Mouse (Mus musculus) spleen, postnatal 36 days (tissue): ENCODE measurements around the gene Stard5.

Experiments
- DNase-seq, 2 experiments: peaks; one replicate each; pipeline ENCODE4 v3.0.0; 2022; ENCODE audit warnings: low spot score in 2 of 2, mixed read lengths in 1 of 2

Stard5 gene

DNA sequence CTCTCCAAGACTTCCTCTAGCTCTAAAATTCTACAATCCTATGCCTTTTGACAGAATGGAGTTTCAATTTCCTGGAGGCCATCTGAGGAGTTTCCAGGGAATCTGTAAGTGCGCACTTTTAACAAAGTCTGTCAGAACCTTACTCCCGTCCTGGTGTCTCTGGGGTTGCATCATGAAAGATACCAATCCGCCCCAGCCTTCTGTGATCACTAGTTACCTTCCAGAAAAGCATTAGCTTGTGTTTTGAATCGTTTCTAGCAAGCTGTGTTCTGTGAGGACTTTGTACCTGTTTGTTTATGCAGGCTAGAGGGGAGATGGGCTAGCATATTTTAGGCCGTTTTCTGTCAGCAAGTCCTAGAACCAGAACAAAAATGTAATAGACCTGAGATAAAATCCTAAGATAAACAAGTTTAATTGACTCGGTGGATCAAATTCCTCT lies 942 bp downstream of the Stard5 start:
- no peak for DNase-seq

GRCm38 (mm10) chr7:83633856-83634255 lies 2.1 kb downstream of the Stard5 start:
- DNase-seq, result no peak

DNA sequence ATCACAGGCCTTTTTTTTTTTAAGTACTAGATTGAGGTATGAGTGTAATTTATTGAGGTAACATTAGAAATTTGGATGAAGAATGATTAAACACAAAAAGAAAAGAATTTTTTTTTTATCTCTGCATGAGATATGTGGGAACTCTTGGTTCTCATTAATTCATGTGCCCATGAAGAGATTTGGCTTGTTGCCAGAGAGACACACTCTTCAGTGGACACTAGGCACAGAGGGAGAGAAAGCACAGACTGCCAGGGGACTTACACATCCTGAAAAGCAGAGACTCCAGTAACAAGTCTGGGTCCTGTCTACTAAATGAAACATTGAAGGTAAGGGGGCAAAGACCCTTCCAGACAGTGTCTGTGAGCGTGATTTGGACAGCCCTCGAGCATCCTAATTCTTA lies 4.0 kb downstream of the Stard5 start:
- no peak for DNase-seq

GRCm38 (mm10) chr7:83636425-83636824 lies 4.7 kb downstream of the Stard5 start:
- no peak for DNase-seq

DNA sequence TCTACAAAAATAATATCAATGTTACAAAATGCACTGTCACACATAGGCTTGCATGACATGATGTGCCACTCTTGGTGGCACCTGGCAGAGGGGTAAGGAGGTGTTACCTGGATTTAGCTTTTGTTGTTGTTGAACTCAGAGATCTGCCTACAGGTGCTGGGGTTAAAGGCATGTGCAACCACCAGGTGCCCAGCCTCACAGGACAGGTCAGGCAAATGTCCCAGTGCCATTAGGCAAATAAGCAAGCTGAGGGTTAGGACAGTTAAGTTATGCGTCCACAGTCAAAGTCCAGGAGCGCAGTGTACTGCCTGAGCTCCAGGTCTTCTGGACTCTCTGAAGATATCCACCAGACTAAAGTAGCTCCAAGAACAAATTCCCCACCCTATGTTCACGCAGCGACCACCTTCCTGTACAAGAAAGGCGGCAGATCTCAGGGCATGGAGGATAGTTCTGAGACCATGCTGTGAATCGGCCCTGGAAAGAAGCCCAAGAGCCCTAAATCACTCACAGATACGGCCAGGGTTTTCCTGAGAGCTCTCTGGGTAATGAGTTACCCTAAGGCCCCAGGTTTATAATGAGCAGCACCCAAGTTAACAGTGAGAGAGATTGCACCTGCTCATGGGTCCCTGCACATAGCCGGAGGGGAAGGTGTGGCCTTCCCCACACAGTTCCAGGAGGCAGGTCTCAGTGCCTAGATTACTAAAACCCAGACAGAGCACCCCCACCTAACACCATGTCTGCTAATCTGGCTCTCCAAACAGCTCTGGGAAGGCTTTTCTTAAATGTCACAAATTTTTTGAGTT lies 6.2 kb downstream of the Stard5 start:
- no peak for DNase-seq

- peak; percentile 74 to 77 for DNase-seq
These were observed 7.3 kb downstream of the Stard5 start for GRCm38 (mm10) chr7:83639084-83639483.

DNA sequence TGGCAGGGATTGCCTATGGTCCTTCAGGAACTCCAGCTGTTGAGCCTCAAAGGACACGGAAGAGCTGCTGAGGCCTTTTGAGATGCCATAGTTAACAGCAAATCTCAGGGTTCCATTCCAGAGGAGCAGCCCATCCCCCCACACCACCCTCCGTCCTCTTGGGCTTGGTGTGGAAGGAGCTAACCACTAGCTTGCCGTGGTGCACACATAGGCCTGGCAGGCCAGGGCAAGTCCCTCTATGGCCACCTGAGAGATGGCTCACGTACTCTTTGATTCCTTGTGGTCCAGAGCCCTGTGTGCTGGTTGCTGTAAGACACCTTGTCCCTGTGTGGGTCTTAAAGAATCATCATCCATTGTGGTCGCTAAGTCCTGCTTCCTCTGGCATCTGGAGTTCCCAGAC lies 8.8 kb downstream of the Stard5 start:
- no peak for DNase-seq

DNA sequence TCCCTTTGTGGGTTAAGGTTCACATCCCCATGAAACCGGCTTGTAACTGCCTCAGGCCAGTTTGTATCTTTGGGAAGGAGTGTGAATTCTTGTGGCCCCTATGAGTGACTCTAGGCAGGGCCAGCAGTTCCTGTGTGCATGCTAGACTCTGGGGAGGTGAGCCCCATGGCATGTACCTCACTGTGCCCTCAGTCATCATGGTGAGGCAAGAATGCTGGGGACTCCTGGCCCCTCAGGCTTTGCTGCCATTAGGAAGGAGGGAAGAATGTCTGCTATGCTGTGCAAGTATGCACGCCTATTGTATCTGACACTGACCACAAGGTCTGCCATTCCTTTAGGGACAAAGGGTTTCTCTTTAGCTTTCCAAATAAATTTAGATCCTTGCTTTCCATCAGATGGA lies 9.4 kb downstream of the Stard5 start:
- no peak for DNase-seq

GRCm38 (mm10) chr7:83643581-83643980 lies 11.8 kb downstream of the Stard5 start:
- DNase-seq, result no peak

GRCm38 (mm10) chr7:83644761-83645160 lies 13.0 kb downstream of the Stard5 start:
- DNase-seq, result no peak

DNA sequence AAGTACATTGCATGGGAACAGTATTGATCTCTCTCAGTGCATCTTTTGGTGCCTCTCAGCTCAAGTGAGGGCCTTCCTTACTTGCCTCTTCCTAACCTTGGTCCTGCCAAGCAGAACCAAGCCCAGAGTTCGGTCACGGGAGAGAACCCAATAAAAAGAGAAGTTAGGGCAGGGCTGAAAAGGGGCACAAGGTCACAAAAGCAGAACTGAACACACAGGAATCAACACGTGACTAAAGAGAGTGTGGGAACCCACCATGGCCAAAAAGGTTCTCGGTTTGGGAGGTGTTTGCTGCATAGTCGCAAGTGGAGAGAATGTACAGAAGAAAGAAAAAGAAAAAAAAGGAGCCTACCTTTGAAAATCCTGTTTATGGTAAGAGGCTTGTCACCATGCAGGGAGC lies 13.7 kb downstream of the Stard5 start:
- DNase-seq, result peak; percentile 85 to 86

GRCm38 (mm10) chr7:83648807-83649206 lies 17.0 kb downstream of the Stard5 start:
- peak; percentile 65 to 75 for DNase-seq

- peak; percentile 76 to 80 for DNase-seq
These were observed 18.9 kb downstream of the Stard5 start for GRCm38 (mm10) chr7:83650638-83651037.

DNA sequence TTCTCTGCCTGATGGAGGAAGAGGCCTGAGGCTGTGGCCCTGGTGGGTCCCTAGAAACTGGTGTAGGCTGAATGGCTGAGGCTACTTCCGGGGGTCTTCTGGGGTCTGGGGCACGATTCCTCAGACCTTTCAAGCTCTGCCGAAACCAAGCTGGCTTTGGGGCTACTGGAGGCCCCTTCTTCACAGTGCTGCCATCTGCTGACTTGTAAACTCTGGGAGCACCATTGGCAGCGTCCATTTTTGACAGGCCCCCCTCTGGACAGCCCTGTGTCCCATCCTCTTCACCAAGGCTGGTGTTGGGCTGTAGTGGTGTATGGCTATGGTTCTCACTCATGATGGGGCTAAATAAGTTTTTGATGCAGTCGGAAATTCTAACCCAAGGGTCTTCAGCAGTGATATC lies 20.7 kb downstream of the Stard5 start:
- DNase-seq, result no peak

- no peak for DNase-seq
These were observed 21.9 kb downstream of the Stard5 start for GRCm38 (mm10) chr7:83653605-83654051.

DNA sequence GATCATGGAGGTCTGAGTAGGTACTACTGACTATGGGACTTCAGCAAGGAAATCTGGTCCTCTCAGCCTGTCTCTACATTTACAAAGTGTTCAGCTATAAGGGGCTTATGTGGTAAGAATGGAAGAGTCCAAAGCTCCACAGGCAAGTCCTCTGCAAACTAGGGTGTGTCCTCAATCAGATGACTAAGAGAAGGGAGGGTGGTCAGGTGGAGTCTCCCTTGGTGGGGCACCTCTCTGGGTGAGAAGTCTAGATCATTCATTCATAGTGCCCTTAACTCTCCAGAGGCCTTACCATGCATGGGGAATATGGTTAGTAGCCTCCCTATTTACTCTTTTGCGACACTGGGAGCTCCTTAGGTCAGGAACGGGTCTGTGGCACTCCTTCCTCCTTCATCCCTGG lies 22.4 kb downstream of the Stard5 start:
- DNase-seq, result no peak

DNA sequence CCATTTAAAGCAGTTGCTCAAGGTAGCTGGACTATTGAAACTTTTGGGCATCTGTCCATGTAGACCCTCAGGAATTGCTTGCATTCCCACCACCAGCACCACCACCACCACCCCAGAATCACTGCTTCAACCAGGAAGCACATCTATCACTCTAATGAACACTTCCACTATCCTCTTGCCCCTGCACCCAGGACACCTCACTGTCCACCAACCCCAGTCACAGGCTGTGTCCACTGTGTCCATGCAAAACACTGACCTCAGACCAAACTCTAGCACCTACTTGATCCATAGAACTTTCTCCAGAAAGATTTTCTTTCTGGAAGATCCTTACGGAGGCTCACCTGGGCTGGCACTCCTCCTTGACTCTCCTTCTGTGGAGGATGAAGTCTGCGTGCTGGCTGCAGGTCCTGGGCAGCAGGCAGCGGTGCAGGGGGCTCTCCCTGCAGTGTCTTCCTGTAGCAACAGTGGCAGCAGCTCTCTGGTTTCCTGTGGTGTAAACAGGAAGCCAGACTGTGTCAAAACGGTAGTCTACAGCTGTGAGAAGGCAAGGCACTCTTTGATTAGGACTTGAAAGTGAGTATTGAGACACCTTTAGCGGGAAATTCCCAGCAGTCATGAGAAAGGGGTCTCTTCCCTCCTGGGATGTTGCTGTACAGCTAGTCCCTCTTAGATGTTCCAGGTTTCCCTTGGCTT lies 23.3 kb downstream of the Stard5 start:
- DNase-seq, result peak; percentile 91

- DNase-seq, result no peak
These were observed 27.0 kb downstream of the Stard5 start for GRCm38 (mm10) chr7:83658716-83659115.

- peak; percentile 85 to 87 for DNase-seq
These were observed 27.7 kb downstream of the Stard5 start for GRCm38 (mm10) chr7:83659159-83660065.

- peak; percentile 78 to 79 for DNase-seq
These were observed 28.5 kb downstream of the Stard5 start for GRCm38 (mm10) chr7:83660273-83660691.

DNA sequence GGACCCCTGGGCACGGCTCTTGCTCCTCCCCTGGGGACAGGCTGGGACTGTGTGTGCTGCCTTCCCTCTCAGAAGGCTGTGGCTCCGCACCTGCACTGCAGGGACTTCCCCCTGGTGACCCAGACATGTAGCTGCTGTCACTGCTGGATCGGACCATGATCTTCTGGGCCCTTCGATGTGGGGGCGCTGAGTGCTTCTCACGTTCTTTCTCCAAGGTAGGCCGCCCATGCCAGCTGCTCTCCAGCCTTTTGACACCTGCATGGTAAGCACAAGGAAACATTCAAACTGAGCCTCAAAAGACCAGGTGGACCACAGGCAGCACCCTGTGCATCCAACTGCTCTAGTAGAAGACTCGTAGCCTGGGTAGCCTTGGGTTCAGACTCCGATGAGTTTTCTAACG lies 29.3 kb downstream of the Stard5 start:
- DNase-seq, result peak; percentile 77 to 81

DNA sequence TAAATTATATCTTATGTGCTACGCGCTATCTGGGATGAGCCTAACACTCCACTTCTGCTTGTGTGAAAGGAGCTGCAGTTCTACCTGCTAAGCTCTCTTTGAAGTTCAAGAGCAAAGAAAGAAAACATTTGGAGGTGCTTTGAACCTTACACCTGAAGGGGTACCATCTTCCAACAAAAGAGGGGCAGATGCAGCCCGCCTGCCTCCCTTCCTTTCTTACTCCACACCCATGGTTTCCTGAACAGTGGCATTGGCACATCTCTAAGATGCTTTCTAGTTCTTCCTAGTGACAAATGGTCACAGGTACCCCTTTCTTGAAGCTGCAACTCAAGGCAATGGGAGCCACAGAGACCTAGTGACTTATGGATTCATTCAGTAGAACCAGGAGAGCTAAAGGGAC lies 30.0 kb downstream of the Stard5 start:
- no peak for DNase-seq
